Mouse (Mus musculus) hindbrain, embryonic 11.5 days (tissue): ENCODE measurements around the gene Dlg2. TPM values are rescaled to one million over a fixed set of nuclear protein-coding genes. Genes with fewer than 3 reads are reported as not detected.

Experiments
- ATAC-seq: fragments of 200-750 bp; cut with Nextera tagmentation; 2 replicates; pipeline ENCODE4 v1.8.0; 2017; ENCODE audit warnings: mild to moderate bottlenecking, moderate TSS enrichment, moderate library complexity; ENCODE audit not compliant: low FRiP score
- DNase-seq: peaks from one replicate; pipeline ENCODE4 v3.0.0-alpha.2; 2015; ENCODE audit warnings: low spot score
- H3K27ac ChIP-seq: fragments of 300-500 bp; sonication (generic); 2 replicates; pipeline ENCODE4 v1.5.1; 2014; ENCODE audit warnings: mild to moderate bottlenecking, low read depth, low read length
- H3K27me3 ChIP-seq: fragments of 300-500 bp; sonication (generic); 2 replicates; pipeline ENCODE4 v1.6.1; 2014; ENCODE audit warnings: mild to moderate bottlenecking, low read length, moderate library complexity, mixed read lengths; ENCODE audit not compliant: control insufficient read depth, insufficient read depth
- H3K36me3 ChIP-seq: fragments of 300-500 bp; sonication (generic); 2 replicates; pipeline ENCODE4 v1.6.1; 2014; ENCODE audit warnings: mild to moderate bottlenecking, low read length, moderate library complexity, mixed read lengths; ENCODE audit not compliant: control insufficient read depth, insufficient read depth
- H3K4me1 ChIP-seq: fragments of 300-500 bp; sonication (generic); replicated peaks from 2 replicates; pipeline ENCODE4 v1.6.1; 2014; ENCODE audit warnings: low read length, mixed read lengths; ENCODE audit not compliant: control insufficient read depth, insufficient read depth
- H3K4me2 ChIP-seq: fragments of 300-500 bp; sonication (generic); replicated peaks from 2 replicates; pipeline ENCODE4 v1.6.1; 2014; ENCODE audit warnings: mild to moderate bottlenecking, low read depth, low read length
- H3K4me3 ChIP-seq: fragments of 300-500 bp; sonication (generic); 2 replicates; pipeline ENCODE4 v1.5.1; 2014; ENCODE audit warnings: low read depth, low read length
- H3K9ac ChIP-seq: fragments of 300-500 bp; sonication (generic); 2 replicates; pipeline ENCODE4 v1.6.1; 2014; ENCODE audit warnings: low read depth, low read length
- H3K9me3 ChIP-seq: fragments of 300-500 bp; sonication (generic); 2 replicates; pipeline ENCODE4 v1.6.1; 2016; ENCODE audit warnings: low read length; ENCODE audit not compliant: control insufficient read depth
- WGBS: fragments of 180-500 bp; shearing (Covaris S2); extraction: QIAGEN DNeasy Blood & Tissue Kit; methylation state at CpG from one replicate; pipeline ENCODE4 v1.1.7; 2014; 5-methylcytosine and 5-hydroxymethylcytosine counted together
- polyA plus RNA-seq: library from polyadenylated mRNA; unstranded; fragments of >200 nt; fragmentation: Nextera tagmentation; extraction: Ambion mirVana; gene quantifications from 2 replicates; pipeline ENCODE4 v1.2.1, GENCODE M21; 2014

Gene Dlg2
- polyA plus RNA-seq, 1 experiment from 2014 or later = 3.1 TPM

- DNase-seq (no peak), ATAC-seq (no peak)
- Histone ChIP-seq H3K9me3 (no peaks in the 10 kb centered on the region), H3K4me2 (no peak overlapping the region), H3K4me3 (no peak overlapping the region), H3K9ac (no peak overlapping the region), H3K36me3 (no peaks in the 10 kb centered on the region), H3K27ac (no peak overlapping the region), H3K27me3 (no peaks in the 10 kb centered on the region), H3K4me1 (no peaks in the 10 kb centered on the region)
- 81% methylated on average over 3 of the region's 3 CpGs for WGBS
Measured at GRCm38 (mm10) chr7:91785871-91786270, 1309.4 kb downstream of the Dlg2 start.

GRCm38 (mm10) chr7:91790949-91791564, 1314.6 kb downstream of the Dlg2 start:
- Histone ChIP-seq H3K9me3 (no peaks in the 10 kb centered on the region), H3K4me2 (no peak overlapping the region), H3K4me1 (no peaks in the 10 kb centered on the region), H3K9ac (no peak overlapping the region), H3K36me3 (no peaks in the 10 kb centered on the region), H3K27ac (no peak overlapping the region), H3K27me3 (no peaks in the 10 kb centered on the region), H3K4me3 (no peak overlapping the region)
- 76% methylated on average over 4 of the region's 4 CpGs for WGBS
- ATAC-seq = no peak
- DNase-seq = no peak

- Histone ChIP-seq H3K9me3 (no peaks in the 10 kb centered on the region), H3K4me1 (no peaks in the 10 kb centered on the region), H3K36me3 (no peaks in the 10 kb centered on the region), H3K9ac (no peak overlapping the region), H3K27me3 (no peaks in the 10 kb centered on the region), H3K27ac (no peak overlapping the region), H3K4me3 (no peak overlapping the region), H3K4me2 (no peak overlapping the region)
- ATAC-seq (peak; percentile 53), DNase-seq (peak; percentile 3)
- 30% methylated on average over 4 of the region's 4 CpGs for WGBS
Measured at GRCm38 (mm10) chr7:91806632-91807031, 1330.2 kb downstream of the Dlg2 start.

GRCm38 (mm10) chr7:91810774-91811173, 1334.3 kb downstream of the Dlg2 start:
- no peak for DNase-seq
- Histone ChIP-seq H3K9ac (no peak overlapping the region), H3K27ac (no peak overlapping the region), H3K27me3 (no peaks in the 10 kb centered on the region), H3K9me3 (no peaks in the 10 kb centered on the region), H3K36me3 (no peaks in the 10 kb centered on the region), H3K4me1 (no peaks in the 10 kb centered on the region), H3K4me2 (no peak overlapping the region), H3K4me3 (no peak overlapping the region)
- 73% methylated on average over 2 of the region's 2 CpGs for WGBS
- ATAC-seq = no peak

GRCm38 (mm10) chr7:91818004-91818403, 1341.5 kb downstream of the Dlg2 start:
- no peak for ATAC-seq
- Histone ChIP-seq H3K27me3 (no peaks in the 10 kb centered on the region), H3K4me1 (no peaks in the 10 kb centered on the region), H3K4me2 (no peak overlapping the region), H3K4me3 (no peak overlapping the region), H3K27ac (no peak overlapping the region), H3K9ac (no peak overlapping the region), H3K36me3 (no peaks in the 10 kb centered on the region), H3K9me3 (no peaks in the 10 kb centered on the region)
- 70% methylated on average over 1 of the region's 1 CpGs for WGBS
- DNase-seq = no peak

- no peaks in the 10 kb centered on the region for H3K9me3 ChIP-seq
- H3K4me1 ChIP-seq = no peaks in the 10 kb centered on the region
- no peak overlapping the region for H3K4me3 ChIP-seq
- H3K4me2 ChIP-seq = no peak overlapping the region
- no peaks in the 10 kb centered on the region for H3K36me3 ChIP-seq
- no peak overlapping the region for H3K27ac ChIP-seq
- DNase-seq (no peak), ATAC-seq (no peak)
- 87% methylated on average over 5 of the region's 5 CpGs for WGBS
- H3K9ac ChIP-seq = no peak overlapping the region
- H3K27me3 ChIP-seq = no peaks in the 10 kb centered on the region
Measured at GRCm38 (mm10) chr7:91832207-91832606, 1355.7 kb downstream of the Dlg2 start.

- DNase-seq (no peak), ATAC-seq (no peak)
- H3K36me3 ChIP-seq = no peaks in the 10 kb centered on the region
- H3K9ac ChIP-seq = no peak overlapping the region
- no peaks in the 10 kb centered on the region for H3K4me1 ChIP-seq
- no peaks in the 10 kb centered on the region for H3K27me3 ChIP-seq
- WGBS = 59% methylated on average over 1 of the region's 1 CpGs
- no peak overlapping the region for H3K4me3 ChIP-seq
- no peaks in the 10 kb centered on the region for H3K9me3 ChIP-seq
- no peak overlapping the region for H3K4me2 ChIP-seq
- H3K27ac ChIP-seq = no peak overlapping the region
Measured at GRCm38 (mm10) chr7:91845723-91846122, 1369.3 kb downstream of the Dlg2 start.

GRCm38 (mm10) chr7:91849364-91849763, 1372.9 kb downstream of the Dlg2 start:
- DNase-seq (no peak), ATAC-seq (no peak)
- H3K4me3 ChIP-seq = no peak overlapping the region
- no peaks in the 10 kb centered on the region for H3K4me1 ChIP-seq
- no peak overlapping the region for H3K27ac ChIP-seq
- no peaks in the 10 kb centered on the region for H3K27me3 ChIP-seq
- H3K4me2 ChIP-seq = no peak overlapping the region
- H3K9ac ChIP-seq = no peak overlapping the region
- no peaks in the 10 kb centered on the region for H3K9me3 ChIP-seq
- no peaks in the 10 kb centered on the region for H3K36me3 ChIP-seq

GRCm38 (mm10) chr7:91853653-91854052, 1377.2 kb downstream of the Dlg2 start:
- no peak overlapping the region for H3K4me3 ChIP-seq
- no peak overlapping the region for H3K4me2 ChIP-seq
- no peaks in the 10 kb centered on the region for H3K36me3 ChIP-seq
- DNase-seq (no peak), ATAC-seq (no peak)
- H3K9ac ChIP-seq = no peak overlapping the region
- WGBS = 74% methylated on average over 4 of the region's 4 CpGs
- no peaks in the 10 kb centered on the region for H3K9me3 ChIP-seq
- H3K4me1 ChIP-seq = no peaks in the 10 kb centered on the region
- H3K27ac ChIP-seq = no peak overlapping the region
- H3K27me3 ChIP-seq = no peaks in the 10 kb centered on the region
